In genomic region chr8:118502509-118502908, GRCm38 (mm10) we compare ENCODE assay signal across 23 mouse cellular contexts.
DNase-seq lines count a peak whose midpoint lies in the region; ATAC-seq and TF ChIP-seq lines count a peak whose summit lies in the region.
"Had no signal": no experiment of that assay in that cellular context is flagged by ENCODE, and none has a peak within 500 bp of the region (broad histone marks: within the 10 kb centered on the region; RNA-seq: fewer than 3 reads in every experiment).

No protein-coding gene starts in this region.

- WGBS in kidney, embryonic 16.5 days = 76% methylated on average over 8 of the region's 8 CpGs
- WGBS in intestine, embryonic 16.5 days = 54% methylated on average over 8 of the region's 8 CpGs
- WGBS in stomach, postnatal 0 days = 54% methylated on average over 8 of the region's 8 CpGs
- WGBS in thymus, adult 2 months = 83% methylated on average over 8 of the region's 8 CpGs

- DNase-seq in kidney, postnatal 36 days = no peak
- peak; percentile 10 for DNase-seq in brain, adult 2 months (ENCODE audit: low read depth, low spot score)
- DNase-seq in stomach, postnatal 0 days (ENCODE audit: low spot score) = peak; percentile 17
- DNase-seq in c-Kit-positive CD71-positive TER-119-positive erythroid progenitor cells, embryonic 14.5 days (ENCODE audit: low spot score) = no peak
- no peak for DNase-seq in thymus, adult 2 months
- DNase-seq: adrenal gland, postnatal 10 days; cerebellum, adult 18-20 months; gastrocnemius, adult 2 months; heart, postnatal 10 days; kidney, adult 18-20 months; left cerebral cortex, postnatal 4 days; liver, postnatal 0 days; lung, postnatal 10 days; right cerebral cortex, adult 18-20 months had no signal

- TF ChIP-seq CTCF in stomach, postnatal 0 days (IDR thresholded peaks at IDR 0.05; ENCODE audit: low read depth) = no peak
- no peak for TF ChIP-seq CTCF in thymus, adult 2 months (IDR thresholded peaks at IDR 0.05; ENCODE audit: borderline replicate concordance, control insufficient read depth, extremely low read depth, insufficient read depth, low read length, poor library complexity)

- no peaks in the 10 kb centered on the region for H3K27me3 ChIP-seq in kidney, embryonic 16.5 days (ENCODE audit: insufficient read depth, low read length)
- no peaks in the 10 kb centered on the region for H3K27me3 ChIP-seq in intestine, embryonic 16.5 days (replicated peaks; ENCODE audit: control insufficient read depth, insufficient read depth, low read length)
- no peaks in the 10 kb centered on the region for H3K27me3 ChIP-seq in stomach, postnatal 0 days (ENCODE audit: control insufficient read depth, insufficient read depth, low read length)
- no peaks in the 10 kb centered on the region for H3K27me3 ChIP-seq in thymus, adult 2 months (ENCODE audit: control insufficient read depth, insufficient read depth, low read length)
- H3K27me3 ChIP-seq: embryonic facial prominence, embryonic 12.5 days; forebrain, embryonic 15.5 days had no signal

- no peak overlapping the region for H3K9ac ChIP-seq in kidney, embryonic 16.5 days (replicated peaks; ENCODE audit: low read length)
- no peak overlapping the region for H3K9ac ChIP-seq in intestine, embryonic 16.5 days (ENCODE audit: low read depth, low read length)
- no peak overlapping the region for H3K9ac ChIP-seq in stomach, postnatal 0 days (ENCODE audit: low read length)
- H3K9ac ChIP-seq: embryonic facial prominence, embryonic 12.5 days; forebrain, embryonic 15.5 days; hindbrain, embryonic 12.5 days; liver, postnatal 0 days had no signal

- no peak overlapping the region for H3K4me3 ChIP-seq in kidney, embryonic 16.5 days (ENCODE audit: low read length)
- peak overlapping the region; percentile 21 for H3K4me3 ChIP-seq in intestine, embryonic 16.5 days (ENCODE audit: low read length)
- H3K4me3 ChIP-seq in stomach, postnatal 0 days (ENCODE audit: low read depth, low read length) = no peak overlapping the region
- H3K4me3 ChIP-seq in thymus, adult 2 months (ENCODE audit: control insufficient read depth, insufficient read depth, low read length) = no peak overlapping the region
- H3K4me3 ChIP-seq: embryonic facial prominence, embryonic 12.5 days; erythroblast, embryonic 14.5 days; forebrain, embryonic 15.5 days; gastrocnemius, adult 2 months; hindbrain, embryonic 12.5 days; left cerebral cortex, adult 2 months had no signal

- no peak for TF ChIP-seq EP300 in stomach, postnatal 0 days (optimal IDR thresholded peaks at IDR 0.05)

- no peaks in the 10 kb centered on the region for H3K4me1 ChIP-seq in kidney, embryonic 16.5 days (ENCODE audit: insufficient read depth, low read length)
- no peaks in the 10 kb centered on the region for H3K4me1 ChIP-seq in intestine, embryonic 16.5 days (ENCODE audit: control insufficient read depth, insufficient read depth, low read length)
- no peaks in the 10 kb centered on the region for H3K4me1 ChIP-seq in stomach, postnatal 0 days (replicated peaks; ENCODE audit: control insufficient read depth, insufficient read depth)
- no peaks in the 10 kb centered on the region for H3K4me1 ChIP-seq in thymus, adult 2 months (replicated peaks; ENCODE audit: control insufficient read depth, insufficient read depth, low read length)
- H3K4me1 ChIP-seq: embryonic facial prominence, embryonic 12.5 days had no signal

- no peaks in the 10 kb centered on the region for H3K9me3 ChIP-seq in kidney, embryonic 16.5 days (ENCODE audit: low read length)
- H3K9me3 ChIP-seq in intestine, embryonic 16.5 days (ENCODE audit: control insufficient read depth, low read length) = no peaks in the 10 kb centered on the region
- H3K9me3 ChIP-seq in stomach, postnatal 0 days (ENCODE audit: control insufficient read depth, low read length) = no peaks in the 10 kb centered on the region
- H3K9me3 ChIP-seq: embryonic facial prominence, embryonic 12.5 days; forebrain, embryonic 15.5 days; hindbrain, embryonic 12.5 days had no signal

- no peaks in the 10 kb centered on the region for H3K36me3 ChIP-seq in kidney, embryonic 16.5 days (ENCODE audit: insufficient read depth, low read length)
- no peaks in the 10 kb centered on the region for H3K36me3 ChIP-seq in intestine, embryonic 16.5 days (ENCODE audit: control insufficient read depth, insufficient read depth, low read length)
- H3K36me3 ChIP-seq in stomach, postnatal 0 days (ENCODE audit: control insufficient read depth, insufficient read depth, low read length) = no peaks in the 10 kb centered on the region
- no peaks in the 10 kb centered on the region for H3K36me3 ChIP-seq in thymus, adult 2 months (ENCODE audit: control insufficient read depth, insufficient read depth, low read length)
- H3K36me3 ChIP-seq: embryonic facial prominence, embryonic 12.5 days; forebrain, embryonic 15.5 days; hindbrain, embryonic 12.5 days had no signal

- ATAC-seq in kidney, embryonic 16.5 days (ENCODE audit: low FRiP score, low TSS enrichment) = peak; percentile 65; the same call in 1 of the 2 replicates
- ATAC-seq in intestine, embryonic 16.5 days = peak; percentile 78
- peak; percentile 74 for ATAC-seq in stomach, postnatal 0 days (ENCODE audit: low FRiP score, low TSS enrichment)
- ATAC-seq: activated CD4-positive, CD25-positive, alpha-beta regulatory T cell, adult 4 months; forebrain, embryonic 15.5 days; liver, postnatal 0 days had no signal

- no peak for TF ChIP-seq POLR2A in thymus, adult 2 months (IDR thresholded peaks at IDR 0.05; ENCODE audit: control insufficient read depth, extremely low read depth, insufficient read depth, low read length, poor library complexity)

- no peak overlapping the region for H3K4me2 ChIP-seq in kidney, embryonic 16.5 days (replicated peaks; ENCODE audit: low read depth, low read length)
- H3K4me2 ChIP-seq in intestine, embryonic 16.5 days (ENCODE audit: low read depth, low read length) = peak overlapping the region; percentile 34; the same call in 1 of the 2 replicates
- H3K4me2 ChIP-seq in stomach, postnatal 0 days (replicated peaks; ENCODE audit: low read depth) = no peak overlapping the region
- H3K4me2 ChIP-seq: embryonic facial prominence, embryonic 12.5 days; forebrain, embryonic 15.5 days; heart, embryonic 11.5 days; hindbrain, embryonic 12.5 days had no signal

- H3K27ac ChIP-seq in kidney, embryonic 16.5 days (ENCODE audit: low read length) = no peak overlapping the region
- H3K27ac ChIP-seq in intestine, embryonic 16.5 days (ENCODE audit: low read length) = no peak overlapping the region
- H3K27ac ChIP-seq in stomach, postnatal 0 days (replicated peaks) = no peak overlapping the region
- no peak overlapping the region for H3K27ac ChIP-seq in thymus, adult 2 months (ENCODE audit: control insufficient read depth, insufficient read depth, low read length)
- H3K27ac ChIP-seq: embryonic facial prominence, embryonic 12.5 days; forebrain, embryonic 15.5 days; gastrocnemius, adult 2 months; hindbrain, embryonic 12.5 days; left cerebral cortex, adult 2 months had no signal

Comparison
In these comparisons a context has a peak if more than half of its experiments do, and no peak if none do; other contexts are left out.
1. DNase-seq: peak in brain, adult 2 months (single experiment) and stomach, postnatal 0 days (single experiment); none in kidney, postnatal 36 days (0 of 2), c-Kit-positive CD71-positive TER-119-positive erythroid progenitor cells, embryonic 14.5 days (single experiment) and thymus, adult 2 months (single experiment).
2. Peak in every context shown above with its lines, with median percentiles within 50 percentile points of each other: ATAC-seq.